23 mouse cellular contexts compared by ENCODE assay signal in genomic region chr6:135527879-135528278, GRCm38 (mm10).
DNase-seq lines count a peak whose midpoint lies in the region; TF ChIP-seq lines count a peak whose summit lies in the region.
"Had no signal": no experiment of that assay in that cellular context is flagged by ENCODE, and none has a peak within 500 bp of the region (broad histone marks: within the 10 kb centered on the region; RNA-seq: fewer than 3 reads in every experiment).

No protein-coding gene starts in this region.

- H3K4me3 ChIP-seq in left cerebral cortex, adult 2 months: no peak overlapping the region
- H3K4me3 ChIP-seq in olfactory bulb, adult 2 months (ENCODE audit: insufficient read depth, low read depth, low read length): no peak overlapping the region
- H3K4me3 ChIP-seq: embryonic facial prominence, embryonic 15.5 days; forebrain, embryonic 12.5 days; limb, embryonic 12.5 days; liver, embryonic 12.5 days; midbrain, embryonic 12.5 days; neural tube, embryonic 12.5 days had no signal

- H3K4me1 ChIP-seq in olfactory bulb, adult 2 months (ENCODE audit: control insufficient read depth, insufficient read depth, low read length): peaks cover 21% of the 10 kb centered on the region
- H3K4me1 ChIP-seq: liver, embryonic 12.5 days; neural tube, embryonic 12.5 days had no signal

- DNase-seq in frontal cortex, adult 2 months (ENCODE audit: extremely low spot score in 1 of 2, low spot score in 1 of 2): peak; percentile 35 to 57
- no peak for DNase-seq in frontal cortex, postnatal 14 days (ENCODE audit: low spot score in 2 of 2)
- peak in 1 of 2 experiments; percentile 26 for DNase-seq in left cerebral cortex, adult 2 months (ENCODE audit: extremely low spot score in 1 of 2, low spot score in 2 of 2)
- no peak for DNase-seq in left cerebral cortex, adult 11 months (ENCODE audit: low spot score)
- DNase-seq in brain, adult 2 months (ENCODE audit: low read depth, low spot score): peak; percentile 88
- no peak for DNase-seq in cerebellum, adult 9-11 months
- DNase-seq: adrenal gland, adult 2 months; cerebellum, adult 2 months; heart, postnatal 4 days; kidney, adult 18-20 months; lung, adult 2 months; lung, postnatal 14 days; retina, postnatal 1 day; thymus, postnatal 25 days had no signal

- peak overlapping the region; percentile 91 for H3K27ac ChIP-seq in left cerebral cortex, adult 2 months
- H3K27ac ChIP-seq in olfactory bulb, adult 2 months (ENCODE audit: insufficient read depth, low read depth, low read length): peak overlapping the region; percentile 16; the same call in 1 of the 2 replicates
- H3K27ac ChIP-seq: embryonic facial prominence, embryonic 15.5 days; forebrain, embryonic 12.5 days; hindbrain, embryonic 14.5 days; kidney, postnatal 0 days; limb, embryonic 12.5 days; liver, embryonic 12.5 days; midbrain, embryonic 12.5 days; neural tube, embryonic 12.5 days had no signal

- no peak for TF ChIP-seq CTCF in left cerebral cortex, adult 2 months (IDR thresholded peaks at IDR 0.05)
- TF ChIP-seq CTCF in olfactory bulb, adult 2 months (IDR thresholded peaks at IDR 0.05; ENCODE audit: insufficient read depth, low read depth, low read length): no peak

- intact Hi-C loops in left cerebral cortex, adult 2 months (cut with DNase I): loop anchor here (1.0 to 10.0 kb wide), 5 partner anchors 83 to 374 kb away; no protein-coding TSS in a partner anchor

- TF ChIP-seq POLR2A in olfactory bulb, adult 2 months (IDR thresholded peaks at IDR 0.05; ENCODE audit: insufficient read depth, low read depth, low read length): no peak

- 22% methylated on average over 4 of the region's 4 CpGs for WGBS in olfactory bulb, adult 2 months

Comparison
In these comparisons a context has a peak if more than half of its experiments do, and no peak if none do; other contexts are left out.
1. DNase-seq: peak in frontal cortex, adult 2 months (2 of 2) and brain, adult 2 months (single experiment); none in frontal cortex, postnatal 14 days (0 of 2), left cerebral cortex, adult 11 months (single experiment) and cerebellum, adult 9-11 months (single experiment).